Mouse (Mus musculus) ES-CJ7 (cell line): ENCODE results near the gene Gpr156.

Experiments
- DNase-seq: peaks from one replicate; pipeline ENCODE4 v3.0.0; 2011; ENCODE audit warnings: low read depth, low spot score

The Gpr156 gene

DNA sequence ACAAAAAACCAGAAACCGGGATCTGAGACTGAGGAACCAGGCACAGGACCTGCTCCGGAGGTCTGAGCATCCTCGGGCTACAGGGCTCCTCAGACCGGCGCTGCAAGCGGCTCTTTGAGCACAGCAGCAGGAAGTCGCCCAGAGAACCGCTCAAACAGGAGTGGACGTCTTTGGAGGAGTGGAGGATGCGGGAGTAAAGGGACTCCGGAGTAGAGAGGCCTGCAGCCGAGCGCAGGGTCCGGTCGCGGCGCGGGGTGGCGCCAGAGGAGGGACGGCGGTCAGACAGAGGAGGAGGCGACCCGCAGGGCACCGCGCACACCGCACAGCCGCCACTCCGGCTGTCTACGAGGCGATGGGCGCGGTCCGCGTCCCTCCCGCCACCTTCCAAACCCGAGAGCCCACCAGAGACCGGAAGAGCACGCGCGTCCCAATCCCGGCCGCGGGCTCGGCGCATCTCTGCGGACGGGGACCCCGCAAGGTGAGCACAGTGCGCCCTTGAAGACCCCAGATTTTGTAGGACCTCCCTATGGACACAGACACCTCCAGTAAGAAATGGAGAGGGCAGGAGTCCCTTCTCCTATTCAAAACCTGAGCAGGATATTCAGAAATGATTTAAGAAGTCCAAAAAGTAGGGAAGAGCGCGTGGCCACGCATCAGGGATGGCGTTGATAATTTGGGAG lies at the start of gene Gpr156:
Gene Gpr156 (plus strand): TSS at position 359 of the 680 bp plus-strand sequence.
- peak; percentile 42 for DNase-seq

GRCm38 (mm10) chr16:37867791-37868505 lies 48.3 kb upstream of the Gpr156 start, which contains the start of gene Lrrc58:
Gene Lrrc58 (plus strand): TSS chr16:37868389.
- DNase-seq, result peak; percentile 65

DNA sequence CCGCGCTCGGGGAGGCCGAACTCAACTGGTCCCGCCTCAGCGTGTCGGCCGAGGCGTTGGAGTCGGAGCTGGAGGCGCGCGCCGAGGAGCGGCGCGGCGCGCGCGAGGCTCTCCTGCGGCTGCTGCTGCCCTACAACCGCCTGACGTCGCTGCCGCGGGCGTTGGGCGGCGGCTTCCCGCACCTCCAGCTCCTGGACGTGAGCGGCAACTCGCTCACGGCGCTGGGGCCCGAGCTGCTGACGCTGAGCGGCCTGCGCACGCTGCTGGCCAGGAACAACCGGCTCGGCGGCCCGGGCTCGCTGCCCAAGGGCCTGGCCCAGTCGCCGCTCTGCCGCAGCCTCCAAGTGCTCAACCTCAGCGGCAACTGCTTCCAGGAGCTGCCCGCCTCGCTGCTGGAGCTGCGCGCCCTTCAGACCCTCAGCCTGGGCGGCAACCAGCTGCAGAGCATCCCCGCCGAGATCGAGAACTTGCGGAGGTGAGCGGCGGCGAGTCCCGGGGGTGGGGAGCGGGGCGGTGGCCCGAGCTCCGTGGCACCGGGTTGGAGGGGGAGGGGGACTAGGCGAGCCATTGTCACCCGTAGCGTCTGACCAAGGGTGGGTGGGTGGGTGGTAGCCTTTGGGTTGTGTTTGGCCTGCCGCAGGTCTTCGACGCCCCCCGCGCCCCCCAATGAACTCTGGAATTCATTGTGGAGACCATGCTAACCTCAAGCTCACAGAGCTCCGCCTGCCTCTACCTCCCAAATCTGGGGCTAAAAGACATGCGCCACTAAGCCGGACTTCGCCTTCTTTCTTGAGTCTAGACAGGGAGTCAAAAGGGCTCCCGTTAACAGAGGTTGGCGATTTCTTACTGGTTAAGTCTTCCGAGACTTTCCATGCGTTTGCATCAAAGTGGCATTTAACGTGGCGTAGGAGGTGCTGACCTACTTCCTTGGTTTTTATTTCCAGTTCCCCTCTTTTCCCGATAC lies 47.5 kb upstream of the Gpr156 start:
- peak; percentile 55 for DNase-seq

DNA sequence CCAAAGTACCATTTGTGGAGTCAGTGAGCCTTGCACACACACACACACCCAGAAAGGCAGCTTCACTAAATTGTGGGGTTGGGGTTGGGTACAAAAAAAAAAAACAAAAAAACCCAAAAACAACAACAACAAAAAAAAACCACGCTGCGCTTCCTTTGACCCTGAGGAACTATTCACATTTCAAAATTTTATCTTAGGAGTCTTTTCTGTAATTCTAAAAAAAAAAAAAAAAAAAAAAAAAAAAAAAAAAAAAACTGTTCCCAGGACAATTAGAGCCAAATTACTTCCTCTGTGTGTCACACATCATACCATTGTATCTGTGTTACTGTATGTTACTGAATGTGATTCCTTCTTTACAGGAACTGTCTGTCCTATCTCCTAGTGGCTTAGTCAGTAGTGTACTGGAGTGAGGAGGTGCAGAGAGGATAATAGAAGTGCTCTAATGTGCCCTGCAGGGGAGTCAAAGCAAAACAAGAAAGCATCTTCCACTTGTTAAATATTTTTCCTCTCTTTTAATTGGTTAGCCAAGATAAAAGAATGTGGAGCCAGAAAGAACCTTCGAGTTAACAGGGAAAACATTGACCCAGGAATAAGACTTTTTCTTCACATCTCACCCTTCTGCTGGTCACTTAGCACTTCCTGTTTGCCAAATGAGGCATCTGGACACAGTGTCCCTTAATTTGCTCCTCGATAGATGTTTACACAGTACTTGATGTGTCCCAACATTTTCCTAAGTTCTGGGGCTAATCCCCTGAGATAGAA lies 46.6 kb upstream of the Gpr156 start:
- peak; percentile 23 for DNase-seq

DNA sequence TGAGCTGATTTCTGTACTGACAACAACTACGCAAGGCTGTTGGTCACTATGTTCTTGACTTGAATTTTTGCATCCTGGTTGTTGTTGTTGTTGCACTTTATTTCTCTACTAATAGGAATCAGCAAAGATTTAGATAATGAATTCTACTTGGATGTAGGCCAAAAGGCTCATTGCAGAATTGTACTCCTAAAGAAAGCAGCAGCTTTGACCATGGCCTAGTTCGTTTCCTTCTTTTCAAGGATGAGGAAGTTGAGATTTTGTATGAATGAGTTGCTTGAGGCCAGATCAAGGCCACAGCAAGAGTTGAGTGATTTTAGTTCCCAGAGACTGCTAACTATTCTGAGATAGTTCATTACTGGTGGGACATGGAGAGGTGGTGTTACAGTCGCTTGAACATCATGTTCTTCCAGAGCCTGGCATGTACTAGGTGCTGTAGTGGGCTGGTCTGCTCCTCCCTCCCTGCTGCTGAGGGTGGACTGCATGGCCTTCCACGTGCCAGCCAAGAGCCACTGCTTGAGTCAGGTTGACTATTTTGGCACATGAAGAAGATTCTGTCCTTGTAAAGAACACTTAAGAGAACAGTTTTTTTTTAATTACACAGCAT lies 45.1 kb upstream of the Gpr156 start:
- no peak for DNase-seq

DNA sequence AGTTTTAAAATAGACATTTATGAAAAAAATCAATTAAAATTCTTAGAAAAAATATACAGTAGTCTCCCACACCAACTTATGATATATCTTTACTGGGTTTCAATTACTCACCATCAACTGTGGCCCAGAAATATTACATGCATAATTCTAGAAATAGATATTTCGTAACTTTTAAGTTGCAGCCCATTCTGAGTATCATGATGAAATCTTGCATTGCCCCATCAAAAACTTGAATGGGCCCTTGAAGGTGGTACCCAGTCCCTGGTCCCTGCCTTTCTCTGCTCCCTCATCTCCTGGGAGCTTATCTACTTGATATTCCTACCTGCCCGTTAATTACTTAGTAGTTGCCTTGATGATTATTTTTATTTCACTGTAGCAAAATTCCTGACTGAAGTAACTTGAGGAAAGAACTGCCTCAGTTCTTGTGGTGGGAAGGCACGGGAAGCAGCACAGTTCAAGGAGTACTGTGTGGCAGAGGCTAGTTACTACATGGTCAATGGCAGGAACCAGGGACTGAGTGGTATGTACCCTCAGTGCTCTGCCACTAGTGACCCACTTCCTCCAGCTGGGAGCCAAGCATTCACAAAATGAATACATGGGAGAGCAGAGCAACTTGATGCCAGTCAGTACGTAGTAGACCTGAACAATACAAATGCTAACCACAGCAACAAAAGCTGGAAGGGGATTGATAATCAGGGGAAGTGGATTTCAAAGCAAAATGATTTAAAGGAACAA lies 41.6 kb upstream of the Gpr156 start:
- DNase-seq, result no peak

DNA sequence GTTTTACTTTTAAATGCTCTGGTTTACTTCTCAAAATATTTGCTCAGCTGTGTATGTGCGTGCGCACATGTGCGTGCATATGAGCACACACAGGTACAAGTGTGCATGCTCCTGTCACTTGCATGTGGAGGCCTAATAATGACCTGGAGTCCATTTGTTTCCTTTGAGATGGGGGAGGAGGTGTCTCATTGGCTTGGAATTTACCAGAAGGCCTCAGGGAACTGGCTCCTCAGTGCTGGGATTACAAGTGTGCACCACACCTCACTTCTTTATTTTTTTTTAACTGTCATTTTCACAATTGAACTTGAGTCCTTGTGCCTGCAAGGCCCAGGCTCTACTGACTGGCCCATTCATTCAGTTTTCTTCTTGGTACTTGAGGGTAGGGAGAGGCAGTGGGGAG lies 38.9 kb upstream of the Gpr156 start:
- DNase-seq, result no peak

- DNase-seq, result no peak
Measured at GRCm38 (mm10) chr16:37878951-37879505, 37.3 kb upstream of the Gpr156 start.

DNA sequence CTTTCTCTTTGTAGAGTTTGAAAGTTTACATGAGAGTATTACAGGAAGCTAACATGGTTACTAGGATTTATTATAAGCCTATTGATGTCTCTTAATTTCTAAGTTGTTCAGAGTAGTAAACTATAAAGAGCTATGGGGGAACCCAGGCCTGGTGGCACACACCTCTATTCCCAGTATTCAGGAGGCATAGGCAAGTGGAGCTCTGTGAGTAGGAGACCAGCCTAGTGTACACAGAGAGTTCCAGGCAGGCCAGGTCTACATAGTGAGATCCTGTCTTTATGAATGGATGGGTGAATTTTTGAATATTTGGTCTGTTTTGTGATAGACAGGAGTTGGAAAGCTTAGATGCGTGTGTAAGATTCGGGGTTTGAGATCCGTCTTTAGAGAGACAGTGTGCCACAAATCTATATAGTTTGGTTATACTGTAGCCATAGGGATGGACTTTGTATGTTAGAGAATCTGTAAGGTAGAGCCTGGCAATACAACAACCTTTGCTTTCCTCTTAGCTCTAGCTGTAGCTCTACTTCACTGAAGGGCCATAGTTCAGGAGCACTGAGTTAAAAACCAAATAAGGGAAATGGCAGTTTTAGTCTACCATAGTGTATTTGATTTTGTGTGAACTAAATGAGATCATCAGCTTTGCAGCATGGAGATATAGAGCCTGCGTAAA lies 36.4 kb upstream of the Gpr156 start:
- no peak for DNase-seq

GRCm38 (mm10) chr16:37881168-37881567 lies 35.1 kb upstream of the Gpr156 start:
- no peak for DNase-seq

DNA sequence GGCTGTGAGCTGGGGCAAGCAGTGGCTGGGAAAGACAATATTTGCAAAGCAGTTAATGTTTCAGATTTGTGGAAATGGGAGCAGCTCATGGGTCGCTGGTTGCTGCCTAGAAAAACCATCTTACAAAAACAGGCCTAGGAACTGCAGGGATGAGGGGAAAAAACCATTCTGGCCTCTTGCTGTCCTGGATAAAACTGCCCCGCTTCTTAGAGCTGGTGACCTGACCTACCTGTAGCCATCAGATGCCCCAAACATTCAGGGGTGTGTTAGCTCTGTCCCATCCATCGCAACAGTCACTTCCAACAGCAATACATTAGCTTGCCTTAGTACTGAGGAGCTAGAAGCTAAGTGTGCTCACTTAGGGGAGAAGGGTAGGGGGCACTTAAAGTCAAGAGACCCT lies 27.3 kb upstream of the Gpr156 start:
- DNase-seq, result no peak

- DNase-seq, result no peak
Measured at GRCm38 (mm10) chr16:37892667-37893066, 23.6 kb upstream of the Gpr156 start.

DNA sequence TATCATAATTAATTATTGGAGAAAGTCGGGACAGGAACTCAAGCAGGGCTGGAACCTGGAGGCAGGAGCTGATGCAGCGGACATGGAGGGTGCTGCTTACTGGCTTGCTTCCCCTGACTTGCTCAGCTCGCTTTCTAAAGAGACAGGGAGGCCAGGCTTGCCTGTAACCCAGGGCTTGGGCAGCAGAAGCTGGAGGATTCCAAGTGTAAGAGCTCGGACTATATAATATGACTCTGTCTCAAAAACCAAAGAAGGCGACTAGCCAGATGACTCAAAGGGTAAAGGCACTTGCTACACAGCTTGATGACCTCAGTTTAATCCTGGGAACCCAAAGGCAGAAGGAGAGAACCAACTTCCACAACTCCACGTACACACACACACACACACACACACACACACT lies 22.9 kb upstream of the Gpr156 start:
- no peak for DNase-seq

DNA sequence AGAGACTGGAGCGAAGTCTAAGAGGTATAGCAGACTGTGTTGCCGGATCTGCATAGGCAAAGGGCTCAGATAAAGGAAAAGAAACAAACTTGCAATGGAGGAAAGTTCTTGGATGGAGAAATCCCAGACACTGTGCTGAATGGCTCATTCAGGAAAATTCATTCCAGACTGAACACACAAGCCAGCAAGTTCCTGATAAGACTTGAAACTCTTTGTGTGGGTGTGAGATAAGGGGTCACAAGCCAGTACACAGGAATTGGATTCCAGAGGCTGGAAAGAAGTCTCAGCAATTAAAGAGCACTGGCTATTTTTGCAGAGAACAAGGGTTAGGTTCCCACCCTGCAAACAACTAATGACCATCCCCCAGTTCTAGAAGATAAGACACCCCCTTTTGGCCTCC lies 22.4 kb upstream of the Gpr156 start:
- no peak for DNase-seq

GRCm38 (mm10) chr16:37898790-37899189 lies 17.5 kb upstream of the Gpr156 start:
- DNase-seq, result no peak

DNA sequence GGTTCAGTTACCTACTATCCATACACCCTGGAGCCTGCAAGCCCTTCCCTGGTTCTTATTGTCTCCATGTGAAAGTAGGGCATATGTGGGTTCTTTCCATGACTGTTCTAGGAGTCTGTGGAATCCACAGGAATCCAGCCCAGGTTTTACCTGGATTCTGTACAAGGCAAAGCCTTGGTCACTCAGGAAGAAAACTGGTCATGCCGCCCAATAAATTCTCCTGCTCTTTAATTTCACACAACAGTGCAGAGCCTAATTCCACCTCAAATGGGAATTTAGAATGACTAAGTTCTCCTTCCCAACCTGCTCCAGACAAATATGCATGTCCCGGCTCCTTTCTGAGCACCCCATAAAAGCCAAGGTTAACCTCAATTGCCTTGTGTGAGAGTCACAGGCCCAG lies 16.9 kb upstream of the Gpr156 start:
- no peak for DNase-seq

- peak; percentile 17 for DNase-seq
Measured at GRCm38 (mm10) chr16:37901318-37901717, 15.0 kb upstream of the Gpr156 start.

- DNase-seq, result no peak
Measured at GRCm38 (mm10) chr16:37906456-37906855, 9.8 kb upstream of the Gpr156 start.

- DNase-seq, result no peak
Measured at GRCm38 (mm10) chr16:37911086-37911485, 5.2 kb upstream of the Gpr156 start.
